Mouse (Mus musculus) frontal cortex, postnatal 10 days (tissue): ENCODE results near the gene Rnase2b.
A peak's percentile ranks its signal among the peaks of the same experiment; 100 is the strongest.
"Not testable (repeated sequence)": the region's sequence is repeated elsewhere in the genome, so short reads cannot be mapped to it uniquely, and the experiment has no call there.

Source experiments
- DNase-seq, 2 experiments: peaks; one replicate each; pipeline ENCODE4 v3.0.0; 2022; ENCODE audit warnings: low spot score in 2 of 2, mixed read lengths in 1 of 2

The Rnase2b gene

DNA sequence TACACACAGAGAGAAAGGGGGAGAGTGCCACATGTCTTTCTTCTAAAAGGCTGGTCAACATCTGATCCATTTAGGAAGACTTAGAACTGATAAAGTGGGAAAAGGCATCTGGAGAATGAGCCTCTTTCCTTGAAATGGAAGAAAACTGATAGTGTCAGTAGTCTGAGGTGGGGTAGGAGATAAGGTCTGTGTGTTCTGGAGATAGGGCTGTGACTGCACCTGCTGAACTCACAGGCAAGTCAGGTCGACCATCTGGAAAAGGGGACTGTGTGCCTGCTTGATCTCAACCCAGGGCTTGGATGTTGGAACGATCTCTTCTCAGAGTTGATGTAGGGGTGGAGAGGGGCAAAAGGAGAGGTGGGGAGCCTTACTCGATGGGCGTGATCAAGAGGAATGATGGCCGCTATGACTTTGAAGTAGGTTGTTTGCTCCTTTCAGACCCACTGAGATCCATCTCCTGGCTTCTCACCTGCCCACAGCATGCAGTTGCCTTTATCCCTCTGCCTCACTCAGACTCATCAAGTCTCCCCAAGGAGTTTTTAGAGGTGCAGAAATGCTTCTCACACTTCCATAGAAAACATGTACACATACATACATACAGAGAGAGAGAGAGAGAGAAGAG, 9.7 kb upstream of the Rnase2b start:
- DNase-seq: no peak

- no peak for DNase-seq
Measured at GRCm38 (mm10) chr14:51156056-51156735, 5.9 kb upstream of the Rnase2b start.

- DNase-seq: no peak
Measured at GRCm38 (mm10) chr14:51156736-51157068, 5.4 kb upstream of the Rnase2b start.

- no peak for DNase-seq
Measured at GRCm38 (mm10) chr14:51157072-51157471, 5.0 kb upstream of the Rnase2b start.

GRCm38 (mm10) chr14:51163323-51163722, 1.3 kb downstream of the Rnase2b start:
- not testable (repeated sequence) for DNase-seq

DNA sequence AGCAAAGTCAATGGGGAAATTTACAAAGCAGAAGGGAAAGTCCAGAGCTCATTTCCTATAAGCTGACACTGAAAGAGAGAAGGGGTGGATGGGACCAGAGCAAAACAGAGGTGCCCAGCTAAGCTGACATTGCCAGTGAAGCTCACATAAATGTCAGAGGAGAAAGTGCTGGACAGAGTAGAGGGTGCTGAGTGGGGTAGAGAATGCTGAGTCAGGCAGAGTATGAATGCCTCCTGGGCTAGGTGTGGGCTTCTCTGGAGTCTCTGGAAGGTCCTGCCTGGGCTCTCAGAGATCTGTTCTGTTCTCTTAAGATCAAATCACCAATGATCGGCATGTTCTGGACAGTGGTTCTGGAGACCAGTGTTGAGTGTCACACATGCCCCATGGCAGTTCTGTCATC, 3.4 kb downstream of the Rnase2b start:
- no peak for DNase-seq

DNA sequence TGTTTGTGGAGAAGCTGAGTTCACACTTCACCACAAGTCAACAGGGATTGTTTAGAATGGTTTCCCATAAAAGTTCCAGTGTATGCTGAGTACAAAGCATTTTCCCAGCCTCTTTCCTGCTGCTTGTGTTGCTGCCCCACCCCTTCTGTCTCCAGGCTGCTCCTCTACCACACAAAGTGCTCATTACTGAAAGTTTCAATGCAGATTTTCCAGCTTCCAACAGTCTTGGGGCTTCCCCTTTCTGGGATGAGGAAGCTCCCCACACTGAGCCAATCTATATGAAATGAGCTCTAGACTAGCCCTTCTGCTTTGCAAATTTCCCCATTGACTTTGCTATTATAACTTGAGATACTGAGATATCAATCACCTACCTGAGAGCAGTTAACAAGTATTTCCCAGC, 4.0 kb downstream of the Rnase2b start:
- no peak for DNase-seq

DNA sequence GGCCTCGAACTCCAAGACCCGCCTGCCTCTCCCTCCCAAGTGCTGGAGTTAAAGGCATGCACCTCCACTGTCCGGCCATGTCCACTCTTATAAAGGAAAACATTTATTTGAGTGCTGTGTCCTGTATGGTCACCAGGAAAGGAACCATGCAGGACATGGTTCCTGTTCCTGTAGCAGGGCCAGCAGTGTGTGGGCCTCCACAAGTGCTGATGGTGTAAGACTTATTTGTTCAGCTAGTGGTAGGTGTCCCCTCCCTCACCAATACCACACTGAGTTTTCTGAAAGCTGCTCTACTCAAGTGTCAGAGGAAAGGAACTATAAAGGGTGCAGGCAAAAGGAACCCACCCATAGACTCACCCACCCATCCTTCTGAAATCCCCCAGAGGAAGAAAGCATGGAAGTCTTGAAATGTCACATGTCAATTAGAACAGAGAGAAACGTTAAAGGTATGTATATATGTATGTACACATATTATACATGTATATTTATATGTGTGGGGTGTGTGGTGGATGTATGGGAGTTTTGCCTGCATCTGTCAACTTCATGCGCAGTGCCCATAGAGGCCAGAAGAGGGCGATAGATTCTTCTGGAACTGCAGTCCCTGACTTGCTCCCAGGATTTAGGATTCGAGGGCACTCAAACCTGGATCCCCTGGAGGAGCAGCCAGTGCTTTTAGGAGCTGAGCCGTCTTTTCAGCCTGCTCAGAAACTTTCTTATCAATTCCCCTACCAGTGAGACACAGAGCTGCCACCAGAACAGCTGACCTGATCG, 10.2 kb downstream of the Rnase2b start:
- not testable (repeated sequence) for DNase-seq

GRCm38 (mm10) chr14:51172947-51173346, 10.9 kb downstream of the Rnase2b start:
- not testable (repeated sequence) for DNase-seq

DNA sequence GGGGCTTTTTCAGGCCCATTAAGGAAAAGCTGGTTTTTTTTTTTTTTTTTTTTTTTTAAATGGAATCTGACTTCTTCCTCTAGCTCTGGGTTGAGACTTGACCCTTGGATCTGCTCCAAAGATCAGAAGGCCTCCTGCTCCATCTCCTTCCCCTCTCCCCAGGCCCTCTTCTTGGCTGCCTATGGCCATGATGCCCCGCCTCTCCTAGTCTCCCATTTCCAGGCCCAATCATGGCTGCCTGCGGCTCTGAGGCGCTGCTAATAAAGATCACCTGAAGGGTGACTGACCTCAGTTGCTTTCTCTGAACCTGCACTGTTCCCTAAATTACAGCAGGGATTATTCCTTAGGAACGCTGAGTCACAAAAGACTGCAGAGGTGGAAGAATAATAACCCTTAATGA, 11.8 kb downstream of the Rnase2b start:
- DNase-seq: no peak

- not testable (repeated sequence) for DNase-seq
Measured at GRCm38 (mm10) chr14:51181051-51181450, 19.0 kb downstream of the Rnase2b start.

GRCm38 (mm10) chr14:51195681-51196080, 33.6 kb downstream of the Rnase2b start:
- no peak for DNase-seq

GRCm38 (mm10) chr14:51199098-51200023, 37.3 kb downstream of the Rnase2b start, which contains the start of gene Ang2:
Gene Ang2 (minus strand): TSS chr14:51199148.
- DNase-seq: no peak

DNA sequence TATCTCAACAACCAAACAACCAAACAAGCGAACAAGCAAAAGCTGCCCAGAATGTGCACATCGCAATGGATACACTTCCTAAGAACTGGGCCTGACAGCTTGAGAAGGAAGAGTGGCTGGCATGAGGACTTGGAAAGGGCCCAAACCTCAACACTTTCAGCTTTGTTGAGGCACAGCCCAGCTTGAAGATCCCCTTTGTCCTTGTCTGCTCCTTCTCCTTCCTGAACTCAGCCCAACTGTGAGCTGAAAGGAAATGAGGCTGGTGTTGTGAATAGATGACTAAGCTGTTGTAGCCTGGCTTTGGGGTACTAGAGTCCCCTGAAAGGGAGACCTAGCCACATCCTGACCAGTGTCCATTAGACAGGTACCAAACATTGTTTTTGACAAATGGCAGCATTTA, 38.0 kb downstream of the Rnase2b start:
- peak; percentile 20 to 29 for DNase-seq

- no peak for DNase-seq
Measured at GRCm38 (mm10) chr14:51200466-51200865, 38.4 kb downstream of the Rnase2b start.

GRCm38 (mm10) chr14:51203115-51203514, 41.1 kb downstream of the Rnase2b start, which contains the start of gene Ear14:
Gene Ear14 (plus strand): TSS chr14:51203391.
- no peak for DNase-seq
